Mouse (Mus musculus) duodenum, adult 2 months (tissue): Measurements from ENCODE around the gene Ppp2r3a. TPM values are rescaled to one million over a fixed set of nuclear protein-coding genes. Genes with fewer than 3 reads are reported as not detected.

Source experiments
- polyA plus RNA-seq: library from polyadenylated mRNA; depleted of rRNA; stranded (reverse); fragments of >200 nt; gene quantifications from 2 replicates; pipeline ENCODE4 v1.2.3, GENCODE M21; 2012; ENCODE audit warnings: low replicate concordance; rRNA removed

Gene Ppp2r3a
- 0.17 and 0.56 TPM in 2 replicates for polyA plus RNA-seq

GRCm38 (mm10) chr9:101251644-101252337 is at the start of gene Ppp2r3a:
Gene Ppp2r3a (minus strand): TSS chr9:101251795.

GRCm38 (mm10) chr9:101073987-101074331 is 177.6 kb downstream of the Ppp2r3a start, which contains the start of gene Msl2:
Gene Msl2 (plus strand): TSS chr9:101074101.

Other genes with a start within 250 kb of the Ppp2r3a start
- gene Pccb, start 216.9 kb downstream of the Ppp2r3a start, polyA plus RNA-seq, result 62.0 and 65.0 TPM in 2 replicates
- gene Msl2, start 177.7 kb downstream of the Ppp2r3a start, polyA plus RNA-seq, result 17.4 and 19.7 TPM in 2 replicates